ENCODE assay signal across 8 mouse cellular contexts in the genomic region with DNA sequence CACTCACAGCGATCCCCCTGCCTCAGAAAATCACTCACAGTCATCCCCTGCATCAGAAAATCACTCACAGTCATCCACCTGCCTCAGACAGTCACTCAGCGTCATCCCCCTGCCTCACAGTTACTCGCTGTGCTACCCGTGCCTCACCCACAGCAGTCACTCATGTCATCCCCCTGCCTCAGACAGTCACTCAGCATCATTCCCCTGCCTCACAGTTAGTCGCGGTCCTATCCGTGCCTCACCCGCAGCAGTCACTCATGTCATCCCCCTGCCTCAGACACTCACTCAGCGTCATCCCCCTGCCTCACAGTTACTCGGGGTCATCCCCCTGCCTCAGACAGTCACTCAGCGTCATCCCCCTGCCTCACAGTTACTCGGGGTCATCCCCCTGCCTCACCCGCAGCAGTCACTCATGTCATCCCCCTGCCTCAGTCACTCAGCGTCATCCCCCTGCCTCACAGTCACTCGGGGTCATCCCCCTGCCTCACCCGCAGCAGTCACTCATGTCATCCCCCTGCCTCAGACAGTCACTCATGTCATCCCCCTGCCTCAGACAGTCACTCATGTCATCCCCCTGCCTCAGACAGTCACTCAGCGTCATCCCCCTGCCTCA. TPM values are rescaled to one million over a fixed set of nuclear protein-coding genes. Genes with fewer than 3 reads are reported as not detected.
A peak's percentile ranks its signal among the peaks of the same experiment; 100 is the strongest.
DNase-seq lines count a peak whose midpoint lies in the region; ATAC-seq and TF ChIP-seq lines count a peak whose summit lies in the region.
"Not testable (repeated sequence)": the region's sequence is repeated elsewhere in the genome, so short reads cannot be mapped to it uniquely, and the experiment has no call there.

No protein-coding gene starts in this region.

- intact Hi-C loops in gastrocnemius, postnatal 14 days (cut with DNase I; ENCODE audit: low total_unique reads), result loop anchor here (2.0 kb wide), 1 partner anchor 17 kb away; no protein-coding TSS in a partner anchor

- not testable (repeated sequence) for TF ChIP-seq CTCF in brain, embryonic 14.5 days (IDR thresholded peaks at IDR 0.05; ENCODE audit: borderline replicate concordance, extremely low read depth, insufficient read depth, insufficient read length); kidney, adult 2 months (conservative IDR thresholded peaks at IDR 0.05; ENCODE audit: insufficient read depth, insufficient read length, low read depth, low read length); lung, postnatal 0 days (IDR thresholded peaks at IDR 0.05)

- DNase-seq in A20 (ENCODE audit: low read depth, low spot score) (peak; percentile 51), NIH3T3 (ENCODE audit: low read depth) (peak; percentile 55)
- DNase-seq in brain, embryonic 14.5 days (ENCODE audit: low read depth), result peak; percentile 67
- peak; percentile 23 for DNase-seq in gastrocnemius, postnatal 14 days
- peak; percentile 46 for DNase-seq in kidney, adult 2 months
- DNase-seq in lung, postnatal 0 days (ENCODE audit: low spot score), result peak; percentile 4
- peak; percentile 65 for DNase-seq in retina, postnatal 1 day
- DNase-seq in thymus, postnatal 4 days, result peak; percentile 29

- H3K4me2 ChIP-seq in lung, postnatal 0 days (replicated peaks; ENCODE audit: low read depth, low read length), result not testable (repeated sequence)

- not testable (repeated sequence) for H3K36me3 ChIP-seq in kidney, adult 2 months (ENCODE audit: control insufficient read depth, insufficient read depth, low read length); lung, postnatal 0 days (ENCODE audit: insufficient read depth, low read length)

- not testable (repeated sequence) for H3K9ac ChIP-seq in lung, postnatal 0 days (replicated peaks; ENCODE audit: low read depth)

- H3K4me3 ChIP-seq in kidney, adult 2 months (ENCODE audit: insufficient read depth, low read depth, low read length); lung, postnatal 0 days (ENCODE audit: low read depth, low read length): not testable (repeated sequence)

- ATAC-seq in lung, postnatal 0 days, result not testable (repeated sequence)

- not testable (repeated sequence) for TF ChIP-seq POLR2A in brain, embryonic 14.5 days (IDR thresholded peaks at IDR 0.05; ENCODE audit: borderline replicate concordance, extremely low read depth, insufficient read depth, insufficient read length, poor library complexity, severe bottlenecking); kidney, adult 2 months (IDR thresholded peaks at IDR 0.05; ENCODE audit: low read depth, low read length)

- peaks cover 24% of the 10 kb centered on the region for H3K9me3 ChIP-seq in lung, postnatal 0 days (ENCODE audit: low read length)

- not testable (repeated sequence) for H3K27me3 ChIP-seq in kidney, adult 2 months (replicated peaks; ENCODE audit: control insufficient read depth, insufficient read depth, low read length); lung, postnatal 0 days (replicated peaks; ENCODE audit: insufficient read depth, low read length)

- H3K4me1 ChIP-seq in kidney, adult 2 months (ENCODE audit: control insufficient read depth, insufficient read depth, low read length); lung, postnatal 0 days (ENCODE audit: insufficient read depth, low read depth, low read length): not testable (repeated sequence)

- not testable (repeated sequence) for H3K27ac ChIP-seq in kidney, adult 2 months (ENCODE audit: insufficient read depth, low read depth, low read length); lung, postnatal 0 days (ENCODE audit: low read length)

- no CpG with 5 or more reads among the region's 17 CpGs for WGBS in kidney, adult 2 months
- WGBS in lung, postnatal 0 days, result 62% methylated on average over 17 of the region's 17 CpGs

- TF ChIP-seq EP300 in lung, postnatal 0 days (IDR thresholded peaks at IDR 0.05), result not testable (repeated sequence)

RNA-seq across cellular contexts. Expression of a gene that starts 13.4 kb away (rescaled TPM):
- polyA plus RNA-seq in brain, embryonic 14.5 days (2012; rRNA removed), result 476 and 1,536 TPM in 2 replicates
- total RNA-seq in gastrocnemius, postnatal 14 days (2021), result 10 to 100 TPM; 32.5 to 36.1 TPM
- 108 and 184 TPM in 2 replicates for polyA plus RNA-seq in kidney, adult 2 months (2012; rRNA removed)
- 90.2 and 116 TPM in 2 replicates for polyA plus RNA-seq in lung, postnatal 0 days (2015; fragmentation: Nextera tagmentation; extraction: Ambion mirVana)

Comparison
In these comparisons a context has a peak if more than half of its experiments do, and no peak if none do; other contexts are left out.
1. DNase-seq: peak in every context shown above with its lines; median percentile 67 in brain, embryonic 14.5 days; 65 in retina, postnatal 1 day; 55 in NIH3T3; 51 in A20; 46 in kidney, adult 2 months; 29 in thymus, postnatal 4 days; 23 in gastrocnemius, postnatal 14 days; 4 in lung, postnatal 0 days.